Mouse (Mus musculus) embryo, embryonic 10 days (tissue): ENCODE results near the gene Samd15.

ENCODE experiments used
- DNase-seq: peaks from one replicate; pipeline ENCODE4 v3.0.0-alpha.2; 2015; ENCODE audit warnings: low spot score

Samd15 gene

GRCm38 (mm10) chr12:87230379-87230895, 30.9 kb downstream of the Samd15 start:
- no peak for DNase-seq

DNA sequence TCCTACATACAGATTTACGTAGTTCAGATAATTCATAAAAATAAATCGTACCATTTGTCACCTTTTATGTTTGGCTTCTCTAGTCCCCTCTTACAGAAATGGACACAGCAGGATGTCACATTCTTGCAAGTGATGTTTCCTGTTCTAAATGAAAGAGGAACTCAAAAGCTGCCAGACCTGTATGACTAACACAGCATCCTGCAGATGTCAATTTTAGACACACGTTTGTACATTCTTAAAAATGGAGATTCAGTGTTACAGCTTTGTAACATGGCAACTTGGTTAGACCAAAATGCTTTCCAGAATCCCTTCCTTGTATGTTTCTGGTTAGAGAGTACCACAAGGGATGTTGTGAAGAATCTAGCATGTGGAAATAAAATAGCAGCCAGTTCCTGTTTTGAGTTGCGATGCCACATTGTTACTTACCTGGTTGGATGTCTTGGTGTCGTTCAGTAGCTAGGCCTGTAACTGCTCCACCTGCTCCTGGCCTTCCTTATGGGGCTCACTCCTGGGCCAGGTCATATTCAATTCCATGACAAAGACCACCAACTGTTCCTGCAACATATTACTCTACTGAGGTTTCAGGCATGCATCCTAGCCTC, 37.5 kb downstream of the Samd15 start:
- DNase-seq, result no peak

DNA sequence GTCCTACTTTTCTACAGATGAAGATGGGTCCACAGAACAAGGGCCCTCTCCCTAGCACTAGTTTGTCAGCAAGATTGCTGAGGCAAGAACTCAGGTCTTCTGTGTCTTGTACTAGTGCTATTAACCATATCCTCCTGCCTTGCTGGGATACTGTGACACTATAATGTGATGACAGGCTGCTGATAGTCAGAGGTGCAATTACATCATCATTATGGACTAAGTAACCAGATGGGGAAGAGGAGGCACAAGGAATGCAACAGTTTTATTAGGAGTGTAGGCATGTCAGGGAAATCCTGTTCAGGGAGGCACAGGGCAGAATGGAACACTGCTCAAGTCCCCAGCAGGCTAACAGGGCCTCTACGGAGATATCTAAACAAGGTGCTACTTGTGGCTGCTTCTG, 39.1 kb downstream of the Samd15 start, which contains the start of gene Noxred1:
Gene Noxred1 (minus strand): TSS at position 101 of the 400 bp plus-strand sequence.
- no peak for DNase-seq

DNA sequence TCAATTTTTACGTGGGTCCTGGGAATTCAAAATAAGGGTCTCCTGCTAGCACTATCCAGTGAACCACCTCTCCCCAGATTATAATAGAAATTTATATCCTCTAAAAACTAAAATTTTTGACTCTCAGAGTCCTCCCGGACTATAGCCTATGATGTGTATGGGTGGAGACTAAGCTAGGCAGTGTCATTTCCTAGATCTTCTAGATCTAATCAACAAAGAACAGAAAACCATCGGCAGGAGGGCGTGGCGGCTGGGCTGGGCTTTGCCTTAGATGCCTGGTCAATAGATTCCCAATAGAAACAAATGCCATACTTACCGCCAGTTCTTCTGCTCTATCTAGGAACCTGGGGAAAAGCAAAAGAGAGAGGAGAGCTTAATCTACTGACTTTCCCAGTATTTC, 50.6 kb downstream of the Samd15 start:
- DNase-seq, result no peak

- no peak for DNase-seq
Observed at GRCm38 (mm10) chr12:87253878-87254277, 54.4 kb downstream of the Samd15 start.

- DNase-seq, result no peak
Observed at GRCm38 (mm10) chr12:87256629-87257028, 57.1 kb downstream of the Samd15 start.

GRCm38 (mm10) chr12:87260562-87260961, 61.0 kb downstream of the Samd15 start:
- no peak for DNase-seq
